Mouse (Mus musculus) small intestine, adult 2 months (tissue): ENCODE results near the gene Dab2.

Source experiments
- CTCF ChIP-seq: fragments of 200-500 bp; IDR thresholded peaks from 2 replicates; pipeline ENCODE4 v1.5.1; 2012; ENCODE audit warnings: low read depth, mild to moderate bottlenecking, control low read depth, inconsistent platforms, low read length, moderate library complexity, mixed read lengths; ENCODE audit not compliant: insufficient replicate concordance, insufficient read length; ENCODE audit errors: extremely low read depth
- POLR2A ChIP-seq: fragments of 200-500 bp; IDR thresholded peaks from 2 replicates; pipeline ENCODE4 v1.6.1; 2012; ENCODE audit warnings: low read depth, mild to moderate bottlenecking, control low read depth, inconsistent platforms, low read length, moderate library complexity

- TF ChIP-seq CTCF (no peak), POLR2A (no peak)
Observed at GRCm38 (mm10) chr15:6339767-6340166, 40.2 kb downstream of the Dab2 start.
